Mouse (Mus musculus) frontal cortex, postnatal 36 days (tissue): ENCODE measurements around the gene Gpr152.

Source experiments
- DNase-seq, 2 experiments: peaks; one replicate each; pipeline ENCODE4 v3.0.0; 2022; ENCODE audit warnings: low spot score in 2 of 2

The Gpr152 gene

GRCm38 (mm10) chr19:4150567-4151487 lies 11.2 kb downstream of the Gpr152 start:
- DNase-seq: no peak

DNA sequence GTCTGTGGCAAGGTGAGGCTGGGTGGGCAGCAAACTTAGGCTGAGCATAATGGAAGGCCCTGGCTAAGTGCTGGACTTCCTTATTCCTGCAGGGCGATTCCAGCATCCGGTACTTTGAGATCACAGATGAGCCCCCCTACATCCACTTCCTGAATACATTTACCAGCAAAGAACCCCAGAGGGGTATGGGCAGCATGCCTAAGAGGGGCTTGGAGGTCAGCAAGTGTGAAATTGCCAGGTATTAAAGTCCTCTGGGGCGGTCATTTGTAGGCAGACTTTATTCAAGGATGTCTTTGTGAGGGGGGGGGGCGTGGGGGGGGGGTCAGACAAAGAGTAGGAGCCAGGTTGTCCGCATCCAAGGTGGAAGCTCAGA lies 11.9 kb downstream of the Gpr152 start:
- no peak for DNase-seq

DNA sequence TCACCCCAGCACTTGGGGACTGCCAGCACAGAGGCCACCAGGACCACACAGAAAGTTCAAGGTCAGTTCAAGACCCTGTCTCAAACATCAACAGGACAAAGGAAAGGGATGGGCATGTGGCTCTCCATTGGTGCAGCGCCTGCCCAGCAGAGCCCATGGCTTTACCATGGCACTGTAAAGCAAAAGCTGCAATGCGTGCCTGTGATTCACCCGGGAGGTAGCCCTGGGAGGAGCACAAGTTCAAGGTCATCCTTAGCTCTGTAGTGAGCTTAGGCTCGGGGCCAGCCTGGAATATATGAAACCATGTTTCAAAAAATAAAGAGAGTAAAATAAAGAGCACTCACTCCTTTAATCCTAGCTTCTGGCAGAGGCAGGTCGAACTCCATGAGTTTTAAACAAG lies 12.3 kb downstream of the Gpr152 start:
- DNase-seq: no peak

DNA sequence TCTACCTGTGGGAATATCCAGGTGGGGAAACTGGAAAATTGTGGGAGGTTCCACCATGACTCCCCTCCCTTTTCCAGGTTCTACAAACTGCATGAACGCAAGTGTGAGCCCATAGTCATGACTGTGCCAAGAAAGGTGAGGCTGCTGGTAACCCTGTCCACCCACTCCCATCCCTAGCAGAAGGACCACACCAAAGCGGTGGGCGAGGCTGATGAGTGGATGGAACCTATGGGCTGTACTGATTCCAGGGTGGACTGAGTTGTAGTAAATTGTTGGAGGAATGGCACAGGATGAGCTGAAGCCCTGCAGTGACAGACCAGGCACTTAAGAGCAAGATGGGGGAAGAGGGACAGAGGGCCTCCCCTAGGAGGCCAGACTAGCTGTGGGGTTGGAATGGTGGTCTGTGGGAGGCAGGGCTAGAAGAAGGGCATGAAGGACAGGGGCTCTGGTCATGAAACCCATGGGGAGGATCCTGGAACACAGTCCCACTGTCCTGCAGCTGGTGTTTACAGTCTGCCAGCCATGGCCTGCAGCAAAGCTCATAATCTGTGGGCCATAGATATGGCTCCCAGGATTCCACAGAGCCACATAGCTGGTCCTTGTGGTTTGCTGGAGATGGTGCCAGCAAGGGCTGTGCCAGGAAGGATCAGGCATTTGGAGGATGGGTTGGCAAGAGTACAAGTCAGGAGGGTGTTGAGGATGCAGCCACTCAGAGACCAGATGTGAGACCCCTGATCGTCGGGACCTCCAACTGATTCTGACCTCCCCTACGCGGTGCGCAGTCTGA lies 13.1 kb downstream of the Gpr152 start:
- no peak for DNase-seq

- no peak for DNase-seq
These were observed 13.7 kb downstream of the Gpr152 start, which contains the start of gene Ptprcap for GRCm38 (mm10) chr19:4153232-4153654. Ptprcap (plus strand) TSS chr19:4153604.

GRCm38 (mm10) chr19:4154437-4155222 lies 15.0 kb downstream of the Gpr152 start:
- no peak for DNase-seq

DNA sequence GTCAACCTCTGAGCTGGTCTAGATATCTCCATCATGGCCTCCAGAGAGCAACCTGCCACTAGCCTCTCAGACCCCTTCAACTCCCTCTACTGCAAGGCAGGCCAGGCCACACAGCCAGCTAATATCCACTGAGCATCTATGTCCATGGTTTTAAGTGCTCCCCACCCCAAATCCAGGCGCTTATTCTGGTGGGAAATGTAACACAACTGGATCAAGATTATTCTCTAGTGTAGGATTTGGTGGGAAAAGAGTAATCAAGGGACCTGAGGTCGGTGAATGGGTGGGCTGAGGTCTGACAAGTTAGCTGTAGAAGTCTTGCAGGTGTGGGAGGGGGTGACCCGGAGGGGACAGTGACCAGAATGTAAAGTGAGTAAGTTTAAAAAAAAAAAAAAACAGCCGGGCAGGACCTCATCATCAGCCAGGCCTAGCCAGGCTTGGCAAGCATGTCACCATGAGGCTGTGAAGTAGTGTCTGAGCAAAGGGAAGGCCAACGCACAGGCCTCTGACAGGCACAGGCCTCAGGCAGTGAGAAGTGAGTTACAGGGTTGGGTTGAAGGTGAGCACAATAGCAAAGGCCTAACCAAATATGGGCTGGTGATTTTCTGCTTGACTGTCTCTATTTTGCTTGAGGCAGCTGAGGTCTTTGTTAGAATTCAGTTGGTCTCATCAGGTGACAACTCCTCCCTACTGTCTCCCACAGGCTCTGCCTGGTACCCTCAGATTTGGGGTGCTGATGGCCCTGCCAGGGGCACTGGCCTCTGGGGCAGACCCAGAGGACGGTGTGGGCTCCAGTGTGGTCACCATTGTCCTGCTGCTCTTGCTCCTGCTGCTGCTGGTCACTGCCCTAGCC lies 15.9 kb downstream of the Gpr152 start:
- DNase-seq: no peak

- DNase-seq: no peak
These were observed 16.5 kb downstream of the Gpr152 start for GRCm38 (mm10) chr19:4156073-4156579.

- no peak for DNase-seq
These were observed 17.2 kb downstream of the Gpr152 start for GRCm38 (mm10) chr19:4156771-4157170.

GRCm38 (mm10) chr19:4159049-4159448 lies 19.5 kb downstream of the Gpr152 start:
- no peak for DNase-seq

DNA sequence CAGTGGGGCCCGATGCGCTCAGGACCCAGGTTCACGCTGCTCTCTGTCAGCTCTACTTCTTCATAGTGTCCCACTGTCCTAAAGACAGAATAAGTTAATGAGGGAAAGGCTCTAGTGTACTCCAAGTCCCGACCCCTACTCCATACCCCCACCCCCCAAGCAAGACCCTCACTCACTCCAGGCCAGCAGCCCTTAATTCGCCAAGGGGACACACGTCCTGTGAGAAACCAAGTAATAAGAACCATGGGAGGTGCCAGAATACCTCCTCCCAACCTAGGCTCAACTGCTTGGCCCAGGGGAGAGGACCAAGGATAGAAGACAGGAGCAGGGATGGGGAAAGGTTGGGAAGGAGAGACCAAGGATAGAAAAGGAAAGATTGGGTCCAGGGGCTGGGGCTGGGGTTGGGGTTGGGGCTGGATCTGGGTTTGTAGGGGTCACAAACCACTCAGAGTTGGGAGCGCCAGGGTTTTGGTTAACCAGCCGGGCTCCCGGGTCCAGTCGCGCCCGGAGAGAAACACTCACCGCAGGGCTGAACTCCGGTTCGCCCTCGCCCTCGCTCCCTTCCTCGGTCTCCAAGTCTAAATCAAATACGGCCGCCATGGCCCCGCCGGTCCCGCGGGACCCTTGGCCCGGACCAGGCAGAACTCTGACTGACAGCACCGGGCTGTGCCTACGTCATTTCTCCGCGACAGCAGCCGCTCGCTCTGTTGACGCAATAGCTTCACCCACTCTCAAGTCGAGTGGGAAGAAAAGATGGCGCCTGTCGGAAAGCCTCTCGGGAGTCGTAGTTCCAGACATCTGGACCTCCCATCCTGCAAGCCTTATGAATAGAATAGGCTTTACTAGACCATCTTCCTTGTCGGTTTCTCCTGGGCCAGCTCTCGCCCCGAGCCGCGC lies 23.3 kb downstream of the Gpr152 start, which contains the start of gene Rps6kb2:
Rps6kb2 (minus strand) TSS at position 709 of the 897 bp plus-strand sequence.
- peak; percentile 98 to 99 for DNase-seq

DNA sequence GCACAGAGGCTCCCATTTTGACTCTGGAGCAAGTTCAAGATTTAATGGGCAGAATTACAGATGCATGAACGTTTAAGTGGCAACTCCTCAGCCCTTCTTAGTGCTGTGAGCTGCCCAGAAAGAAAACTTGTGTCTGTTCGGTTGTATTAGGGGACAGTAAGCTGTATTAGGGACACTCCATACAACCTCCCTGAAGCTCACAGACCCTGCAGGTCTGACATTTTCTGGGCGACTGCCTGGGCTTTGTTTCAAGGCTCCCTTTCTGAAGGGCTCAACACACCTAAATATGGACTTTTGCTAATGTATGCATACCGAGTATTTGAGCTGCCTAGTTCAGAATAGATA lies 23.9 kb downstream of the Gpr152 start:
- DNase-seq: no peak

GRCm38 (mm10) chr19:4164100-4164499 lies 24.5 kb downstream of the Gpr152 start:
- DNase-seq: no peak

DNA sequence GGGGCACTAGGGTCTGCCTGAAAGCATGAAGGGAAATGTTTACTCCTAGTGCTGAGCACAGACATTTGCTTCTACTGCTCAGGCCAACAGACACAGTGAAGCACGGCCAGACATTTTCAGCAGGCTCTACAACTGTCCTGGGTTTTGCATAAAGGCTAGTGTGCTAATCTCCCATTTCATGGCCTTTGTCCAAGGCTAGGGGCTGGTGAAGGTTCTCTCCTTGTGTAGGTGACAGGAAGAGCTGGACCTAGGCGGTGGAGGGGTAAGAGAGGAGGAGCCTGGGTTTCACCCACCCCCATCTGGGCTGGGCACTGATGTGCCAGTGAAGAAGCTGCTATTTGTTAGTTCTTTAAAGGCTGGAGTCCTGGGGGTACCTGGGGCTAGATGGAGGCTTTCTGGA lies 25.1 kb downstream of the Gpr152 start:
- DNase-seq: no peak

- no peak for DNase-seq
These were observed 27.3 kb downstream of the Gpr152 start for GRCm38 (mm10) chr19:4166678-4167476.

DNA sequence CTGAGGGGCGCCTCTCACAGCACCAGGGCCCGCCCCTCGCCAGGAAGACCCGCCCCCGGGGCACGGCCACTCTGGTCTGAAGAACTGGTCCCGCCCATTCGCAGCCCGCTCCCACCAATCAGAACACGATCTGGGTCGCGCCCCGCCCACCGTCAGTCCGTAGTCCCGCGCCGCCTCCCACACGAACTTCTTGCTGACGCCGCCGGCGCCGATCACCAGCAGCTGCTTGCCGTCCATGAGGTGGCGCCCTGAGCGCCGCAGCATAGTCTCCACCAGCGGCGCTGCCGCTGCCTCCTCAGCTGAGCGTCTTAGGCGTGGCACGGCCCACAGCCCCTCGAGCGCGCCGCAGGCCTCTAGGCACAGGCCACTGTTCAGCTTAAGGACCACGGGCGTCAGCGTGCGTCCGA lies 29.8 kb downstream of the Gpr152 start:
- peak; percentile 99 to 100 for DNase-seq

- DNase-seq: no peak
These were observed 30.2 kb downstream of the Gpr152 start for GRCm38 (mm10) chr19:4169810-4170209.

DNA sequence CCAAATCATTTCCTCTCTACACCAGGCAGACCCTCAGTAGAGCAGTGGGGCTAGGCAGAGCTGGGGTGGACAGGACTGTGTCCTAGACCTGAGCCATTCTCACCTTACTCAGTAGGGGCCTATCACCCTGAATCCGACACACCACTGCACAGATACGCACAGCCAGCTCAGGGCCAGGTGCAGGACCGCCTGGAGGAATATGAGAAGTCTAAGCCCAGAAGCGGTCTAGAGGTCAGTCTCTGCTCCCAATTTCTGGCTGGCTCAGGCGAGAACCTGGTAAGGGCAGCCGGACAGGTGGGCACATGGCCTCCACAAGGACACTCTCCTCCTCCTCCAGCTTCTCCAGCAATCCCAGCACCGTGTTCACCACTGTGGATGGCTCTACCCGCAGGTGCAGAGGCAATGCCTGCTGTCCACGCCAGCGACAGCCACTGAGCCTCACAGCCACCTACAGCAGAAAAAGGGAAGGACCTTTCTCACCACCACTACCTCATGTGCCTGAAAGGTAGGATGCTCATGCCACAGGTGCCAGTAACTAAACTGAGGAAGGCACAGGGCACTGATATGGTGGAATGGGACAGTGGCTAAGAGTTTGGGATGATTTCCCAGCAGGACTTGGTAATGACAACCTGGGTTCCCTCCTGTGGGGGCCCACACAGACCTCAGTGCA lies 31.3 kb downstream of the Gpr152 start:
- DNase-seq: no peak
